Mouse (Mus musculus) embryonic facial prominence, embryonic 13.5 days (tissue): Measurements from ENCODE around the gene Tmem237. TPM values are rescaled to one million over a fixed set of nuclear protein-coding genes. Genes with fewer than 3 reads are reported as not detected.

Experiments
- ATAC-seq: fragments of 200-750 bp; cut with Nextera tagmentation; 2 replicates; pipeline ENCODE4 v1.8.0; 2017; ENCODE audit warnings: low read depth; ENCODE audit not compliant: insufficient number of reproducible peaks, insufficient read depth, low FRiP score, low TSS enrichment
- H3K27ac ChIP-seq: fragments of 300-500 bp; sonication (generic); 2 replicates; pipeline ENCODE4 v1.5.1; 2015; ENCODE audit warnings: moderate library complexity, mild to moderate bottlenecking, inconsistent platforms
- H3K27me3 ChIP-seq: fragments of 300-500 bp; sonication (generic); 2 replicates; pipeline ENCODE4 v1.6.1; 2015; ENCODE audit warnings: mild to moderate bottlenecking, inconsistent platforms
- H3K36me3 ChIP-seq: fragments of 300-500 bp; sonication (generic); 2 replicates; pipeline ENCODE4 v1.6.1; 2015; ENCODE audit warnings: mild to moderate bottlenecking, inconsistent platforms
- H3K4me1 ChIP-seq: fragments of 300-500 bp; sonication (generic); 2 replicates; pipeline ENCODE4 v1.6.1; 2015; ENCODE audit warnings: inconsistent platforms
- H3K4me2 ChIP-seq: fragments of 300-500 bp; sonication (generic); 2 replicates; pipeline ENCODE4 v1.6.1; 2015; ENCODE audit warnings: moderate library complexity, mild to moderate bottlenecking, inconsistent platforms
- H3K4me3 ChIP-seq: fragments of 300-500 bp; sonication (generic); 2 replicates; pipeline ENCODE4 v1.5.1; 2015; ENCODE audit warnings: mild to moderate bottlenecking, inconsistent platforms
- H3K9ac ChIP-seq: fragments of 300-500 bp; sonication (generic); 2 replicates; pipeline ENCODE4 v1.6.1; 2015; ENCODE audit warnings: mild to moderate bottlenecking, inconsistent platforms
- H3K9me3 ChIP-seq: fragments of 300-500 bp; sonication (generic); 2 replicates; pipeline ENCODE4 v1.6.1; 2016; ENCODE audit warnings: inconsistent platforms
- WGBS: fragments of 180-500 bp; shearing (Covaris S2); methylation state at CpG from one replicate; pipeline ENCODE4 v1.1.7; 2015; ENCODE audit warnings: mixed read lengths; 5-methylcytosine and 5-hydroxymethylcytosine counted together
- polyA plus RNA-seq: library from polyadenylated mRNA; unstranded; fragments of >200 nt; fragmentation: Nextera tagmentation; extraction: Ambion mirVana; gene quantifications from 2 replicates; pipeline ENCODE4 v1.2.1, GENCODE M21; 2015

Tmem237 gene
- polyA plus RNA-seq, 1 experiment from 2014 or later: 36.7 TPM

GRCm38 (mm10) chr1:59159136-59159535 lies 38.9 kb upstream of the Tmem237 start:
- no peak for ATAC-seq

GRCm38 (mm10) chr1:59158498-59158897 lies 38.3 kb upstream of the Tmem237 start:
- no peak overlapping the region for H3K4me3 ChIP-seq
- no peaks in the 10 kb centered on the region for H3K27me3 ChIP-seq
- 0 out of 2 replicates have a peak, but pooled peaks cover 6% of the 10 kb centered on the region for H3K36me3 ChIP-seq
- H3K9ac ChIP-seq: no peak overlapping the region
- H3K27ac ChIP-seq: no peak overlapping the region
- H3K4me1 ChIP-seq: peaks cover 13% of the 10 kb centered on the region; the same call in 1 of the 2 replicates
- H3K4me2 ChIP-seq: no peak overlapping the region
- no peaks in the 10 kb centered on the region for H3K9me3 ChIP-seq
- 79% methylated on average over 7 of the region's 7 CpGs for WGBS
- ATAC-seq: no peak

More at GRCm38 (mm10) chr1:59159136-59159535, 38.9 kb upstream of the Tmem237 start:
- WGBS: 87% methylated on average over 3 of the region's 3 CpGs
- Histone ChIP-seq H3K9me3 (no peaks in the 10 kb centered on the region), H3K4me1 (peaks cover 13% of the 10 kb centered on the region; the same call in 1 of the 2 replicates), H3K4me3 (no peak overlapping the region), H3K9ac (no peak overlapping the region), H3K27me3 (no peaks in the 10 kb centered on the region), H3K36me3 (0 out of 2 replicates have a peak, but pooled peaks cover 11% of the 10 kb centered on the region), H3K4me2 (no peak overlapping the region), H3K27ac (no peak overlapping the region)

- Histone ChIP-seq H3K9ac (no peak overlapping the region), H3K4me1 (peaks cover 10% of the 10 kb centered on the region; the same call in 1 of the 2 replicates), H3K4me3 (no peak overlapping the region), H3K27ac (no peak overlapping the region), H3K27me3 (no peaks in the 10 kb centered on the region), H3K36me3 (no peaks in the 10 kb centered on the region), H3K4me2 (no peak overlapping the region), H3K9me3 (no peaks in the 10 kb centered on the region)
- ATAC-seq: no peak
- 82% methylated on average over 4 of the region's 4 CpGs for WGBS
Measured at GRCm38 (mm10) chr1:59157846-59158245, 37.6 kb upstream of the Tmem237 start.

- Histone ChIP-seq H3K27ac (no peak overlapping the region), H3K27me3 (no peaks in the 10 kb centered on the region), H3K9me3 (no peaks in the 10 kb centered on the region), H3K4me1 (no peaks in the 10 kb centered on the region), H3K9ac (no peak overlapping the region), H3K4me2 (no peak overlapping the region), H3K36me3 (no peaks in the 10 kb centered on the region), H3K4me3 (no peak overlapping the region)
- 69% methylated on average over 4 of the region's 4 CpGs for WGBS
- no peak for ATAC-seq
Measured at GRCm38 (mm10) chr1:59152346-59152745, 32.1 kb upstream of the Tmem237 start.

- WGBS: 69% methylated on average over 5 of the region's 5 CpGs
- ATAC-seq: no peak
Measured at GRCm38 (mm10) chr1:59150542-59150941, 30.3 kb upstream of the Tmem237 start.

GRCm38 (mm10) chr1:59144543-59144942 lies 24.3 kb upstream of the Tmem237 start:
- no peaks in the 10 kb centered on the region for H3K9me3 ChIP-seq
- H3K4me3 ChIP-seq: no peak overlapping the region
- H3K27me3 ChIP-seq: no peaks in the 10 kb centered on the region
- no peak overlapping the region for H3K27ac ChIP-seq
- no peak overlapping the region for H3K9ac ChIP-seq
- WGBS: 77% methylated on average over 10 of the region's 10 CpGs
- no peaks in the 10 kb centered on the region for H3K36me3 ChIP-seq
- H3K4me2 ChIP-seq: no peak overlapping the region
- ATAC-seq: no peak
- H3K4me1 ChIP-seq: no peaks in the 10 kb centered on the region

More at GRCm38 (mm10) chr1:59150542-59150941, 30.3 kb upstream of the Tmem237 start:
- no peaks in the 10 kb centered on the region for H3K9me3 ChIP-seq
- H3K27ac ChIP-seq: no peak overlapping the region
- no peaks in the 10 kb centered on the region for H3K27me3 ChIP-seq
- H3K4me2 ChIP-seq: no peak overlapping the region
- no peak overlapping the region for H3K4me3 ChIP-seq
- H3K36me3 ChIP-seq: no peaks in the 10 kb centered on the region
- H3K4me1 ChIP-seq: no peaks in the 10 kb centered on the region
- no peak overlapping the region for H3K9ac ChIP-seq

GRCm38 (mm10) chr1:59142809-59143208 lies 22.6 kb upstream of the Tmem237 start:
- ATAC-seq: no peak
- Histone ChIP-seq H3K27me3 (no peaks in the 10 kb centered on the region), H3K27ac (no peak overlapping the region), H3K9me3 (no peaks in the 10 kb centered on the region), H3K36me3 (no peaks in the 10 kb centered on the region), H3K4me2 (no peak overlapping the region), H3K4me3 (no peak overlapping the region), H3K9ac (no peak overlapping the region), H3K4me1 (no peaks in the 10 kb centered on the region)

GRCm38 (mm10) chr1:59134419-59134818 lies 14.2 kb upstream of the Tmem237 start:
- Histone ChIP-seq H3K4me2 (no peak overlapping the region), H3K36me3 (no peaks in the 10 kb centered on the region), H3K9me3 (no peaks in the 10 kb centered on the region), H3K27me3 (no peaks in the 10 kb centered on the region), H3K9ac (no peak overlapping the region), H3K4me1 (no peaks in the 10 kb centered on the region), H3K27ac (no peak overlapping the region), H3K4me3 (no peak overlapping the region)
- no peak for ATAC-seq
- 77% methylated on average over 5 of the region's 5 CpGs for WGBS

- ATAC-seq: no peak
- no peaks in the 10 kb centered on the region for H3K9me3 ChIP-seq
Measured at GRCm38 (mm10) chr1:59128879-59129278, 8.7 kb upstream of the Tmem237 start.

GRCm38 (mm10) chr1:59125558-59125957 lies 5.3 kb upstream of the Tmem237 start:
- Histone ChIP-seq H3K36me3 (no peaks in the 10 kb centered on the region), H3K9me3 (no peaks in the 10 kb centered on the region), H3K27ac (no peak overlapping the region), H3K4me2 (no peak overlapping the region), H3K9ac (no peak overlapping the region), H3K4me1 (0 out of 2 replicates have a peak, but pooled peaks cover 1% of the 10 kb centered on the region), H3K27me3 (no peaks in the 10 kb centered on the region), H3K4me3 (no peak overlapping the region)
- WGBS: 72% methylated on average over 5 of the region's 5 CpGs
- ATAC-seq: no peak

More at GRCm38 (mm10) chr1:59128879-59129278, 8.7 kb upstream of the Tmem237 start:
- Histone ChIP-seq H3K4me2 (no peak overlapping the region), H3K4me1 (no peaks in the 10 kb centered on the region), H3K36me3 (no peaks in the 10 kb centered on the region), H3K4me3 (no peak overlapping the region), H3K27me3 (no peaks in the 10 kb centered on the region), H3K27ac (no peak overlapping the region), H3K9ac (no peak overlapping the region)
- WGBS: 72% methylated on average over 7 of the region's 7 CpGs

- Histone ChIP-seq H3K36me3 (peaks cover 57% of the 10 kb centered on the region), H3K27me3 (no peaks in the 10 kb centered on the region)
- no peak for ATAC-seq
Measured at GRCm38 (mm10) chr1:59110524-59110923, 9.7 kb downstream of the Tmem237 start.

GRCm38 (mm10) chr1:59102071-59102470 lies 18.1 kb downstream of the Tmem237 start:
- H3K4me2 ChIP-seq: no peak overlapping the region
- no peaks in the 10 kb centered on the region for H3K4me1 ChIP-seq
- 95% methylated on average over 6 of the region's 6 CpGs for WGBS
- H3K27ac ChIP-seq: no peak overlapping the region
- H3K27me3 ChIP-seq: no peaks in the 10 kb centered on the region
- ATAC-seq: no peak
- H3K9ac ChIP-seq: no peak overlapping the region
- peaks cover 30% of the 10 kb centered on the region for H3K36me3 ChIP-seq
- no peak overlapping the region for H3K4me3 ChIP-seq
- no peaks in the 10 kb centered on the region for H3K9me3 ChIP-seq

More at GRCm38 (mm10) chr1:59110524-59110923, 9.7 kb downstream of the Tmem237 start:
- H3K4me1 ChIP-seq: no peaks in the 10 kb centered on the region
- H3K9ac ChIP-seq: no peak overlapping the region
- H3K4me3 ChIP-seq: no peak overlapping the region
- 82% methylated on average over 8 of the region's 8 CpGs for WGBS
- H3K9me3 ChIP-seq: no peaks in the 10 kb centered on the region
- H3K27ac ChIP-seq: no peak overlapping the region
- H3K4me2 ChIP-seq: no peak overlapping the region
